Mouse (Mus musculus): ENCODE data around the gene Npl. TPM values are rescaled to one million over a fixed set of nuclear protein-coding genes. Genes with fewer than 3 reads are reported as not detected.

The Npl gene
- polyA plus RNA-seq, 1 experiment from 2014 or later = 13.4 TPM

DNA sequence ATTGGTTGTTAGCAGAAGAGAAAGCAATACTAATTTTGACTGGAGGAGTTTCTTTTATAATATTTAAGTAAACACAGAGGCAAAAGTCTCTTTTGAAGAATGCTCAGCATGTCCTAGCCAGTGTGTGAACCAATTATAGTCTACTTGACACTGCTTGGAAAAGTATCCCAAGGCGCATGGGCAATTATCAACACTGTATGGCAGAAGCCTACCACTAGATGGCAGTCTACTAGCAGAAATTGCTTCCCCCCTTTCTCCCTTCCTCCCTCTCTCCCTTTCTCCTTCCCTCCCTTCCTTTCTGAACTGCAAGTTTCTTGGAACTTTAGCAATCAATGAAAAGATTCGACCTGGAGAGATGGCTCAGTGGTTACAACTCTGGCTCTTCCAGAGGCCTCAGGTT, 7.1 kb upstream of the Npl start:
- no peak overlapping the region for H3K4me3 ChIP-seq (replicated peaks; ENCODE audit: low read depth, low read length)
- H3K36me3 ChIP-seq (ENCODE audit: control insufficient read depth, insufficient read depth, low read length) = no peaks in the 10 kb centered on the region
- H3K9me3 ChIP-seq (ENCODE audit: control insufficient read depth, low read length) = no peaks in the 10 kb centered on the region
- WGBS = 8% methylated on average over 2 of the region's 2 CpGs
- ATAC-seq (ENCODE audit: low FRiP score, low TSS enrichment) = peak; percentile 73; the same call in 1 of the 2 replicates
- no peak overlapping the region for H3K4me2 ChIP-seq (ENCODE audit: low read length)
- no peaks in the 10 kb centered on the region for H3K27me3 ChIP-seq (ENCODE audit: control insufficient read depth, insufficient read depth, low read length)
- H3K9ac ChIP-seq (replicated peaks; ENCODE audit: low read length) = no peak overlapping the region
- H3K4me1 ChIP-seq (ENCODE audit: control insufficient read depth, insufficient read depth, low read length) = no peaks in the 10 kb centered on the region
- no peak overlapping the region for H3K27ac ChIP-seq (replicated peaks; ENCODE audit: low read depth, low read length)
- DNase-seq = peak; percentile 92

DNA sequence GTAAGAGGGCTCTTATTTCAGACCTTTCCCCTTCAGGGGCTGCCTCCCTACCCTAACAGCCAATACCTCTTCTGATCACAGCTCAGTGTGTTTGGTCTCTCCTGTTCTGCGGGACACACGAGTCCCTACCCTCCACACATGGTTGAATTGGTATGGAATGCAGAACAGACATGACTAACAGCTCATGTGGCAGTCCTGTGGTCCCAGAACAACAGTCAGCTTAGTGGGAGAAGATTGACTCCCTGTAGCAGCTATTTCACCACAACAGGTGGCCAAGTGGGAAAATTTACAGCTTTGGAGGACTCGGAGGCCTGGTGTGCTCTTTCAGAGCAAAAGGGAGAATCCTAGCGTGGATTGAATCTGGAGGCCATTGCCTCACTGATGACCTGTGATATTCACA, 6.4 kb upstream of the Npl start:
- WGBS = 89% methylated on average over 4 of the region's 4 CpGs
- ATAC-seq (ENCODE audit: low FRiP score, low TSS enrichment) (no peak), DNase-seq (no peak)
- H3K9me3 ChIP-seq (ENCODE audit: control insufficient read depth, low read length) = no peaks in the 10 kb centered on the region
- H3K4me2 ChIP-seq (ENCODE audit: low read length) = no peak overlapping the region
- no peak overlapping the region for H3K4me3 ChIP-seq (replicated peaks; ENCODE audit: low read depth, low read length)
- H3K27me3 ChIP-seq (ENCODE audit: control insufficient read depth, insufficient read depth, low read length) = no peaks in the 10 kb centered on the region
- no peak overlapping the region for H3K9ac ChIP-seq (replicated peaks; ENCODE audit: low read length)
- H3K27ac ChIP-seq (replicated peaks; ENCODE audit: low read depth, low read length) = no peak overlapping the region
- no peaks in the 10 kb centered on the region for H3K36me3 ChIP-seq (ENCODE audit: control insufficient read depth, insufficient read depth, low read length)
- H3K4me1 ChIP-seq (ENCODE audit: control insufficient read depth, insufficient read depth, low read length) = no peaks in the 10 kb centered on the region

DNA sequence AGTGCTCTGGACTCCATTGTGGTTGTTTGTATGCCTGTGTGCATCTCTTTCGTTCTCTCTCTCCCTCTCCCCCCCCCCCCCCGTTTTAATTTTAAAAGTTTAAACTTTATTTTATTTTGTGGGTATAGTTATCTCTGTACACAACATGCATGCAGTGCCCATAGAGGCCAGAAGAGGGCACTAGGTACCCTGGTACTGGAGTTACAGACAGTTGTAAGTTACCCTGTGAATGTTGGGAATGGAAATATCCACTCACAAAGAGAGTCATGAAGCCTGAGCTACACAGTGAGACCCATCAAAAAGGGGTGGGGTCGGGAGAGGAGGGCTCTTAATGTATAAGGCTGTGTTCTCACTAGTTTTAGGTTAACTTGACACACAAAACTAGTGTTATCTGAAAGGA, 969 bp upstream of the Npl start:
- no peaks in the 10 kb centered on the region for H3K27me3 ChIP-seq (ENCODE audit: control insufficient read depth, insufficient read depth, low read length)
- no peak overlapping the region for H3K9ac ChIP-seq (replicated peaks; ENCODE audit: low read length)
- DNase-seq (peak; percentile 81), ATAC-seq (ENCODE audit: low FRiP score, low TSS enrichment) (no peak)
- no peak overlapping the region for H3K27ac ChIP-seq (replicated peaks; ENCODE audit: low read depth, low read length)
- no peak overlapping the region for H3K4me2 ChIP-seq (ENCODE audit: low read length)
- 35% methylated on average over 3 of the region's 3 CpGs for WGBS
- no peaks in the 10 kb centered on the region for H3K4me1 ChIP-seq (ENCODE audit: control insufficient read depth, insufficient read depth, low read length)
- no peaks in the 10 kb centered on the region for H3K9me3 ChIP-seq (ENCODE audit: control insufficient read depth, low read length)
- H3K4me3 ChIP-seq (replicated peaks; ENCODE audit: low read depth, low read length) = no peak overlapping the region
- H3K36me3 ChIP-seq (ENCODE audit: control insufficient read depth, insufficient read depth, low read length) = no peaks in the 10 kb centered on the region

DNA sequence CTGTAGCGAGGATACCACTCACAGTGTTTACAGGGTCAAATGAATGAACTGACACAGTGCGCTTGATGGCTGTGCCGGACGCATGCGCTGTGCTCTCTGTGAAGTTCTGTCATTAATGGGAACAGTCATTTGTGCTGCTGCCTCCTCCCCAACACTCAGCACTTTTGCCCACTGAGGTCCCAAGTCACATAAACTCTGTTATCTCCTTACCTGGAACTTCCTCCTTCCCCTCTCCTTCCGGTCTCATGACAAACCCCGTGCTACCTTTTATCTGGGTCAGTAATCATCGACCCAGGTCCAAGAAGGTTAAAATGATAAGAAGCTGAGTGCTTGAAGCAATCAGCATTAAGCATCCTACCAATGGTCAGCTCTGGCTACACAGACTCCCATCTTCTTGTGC, 2.3 kb downstream of the Npl start:
- Histone ChIP-seq H3K4me2 (ENCODE audit: low read length) (no peak overlapping the region), H3K27ac (replicated peaks; ENCODE audit: low read depth, low read length) (no peak overlapping the region), H3K9ac (replicated peaks; ENCODE audit: low read length) (no peak overlapping the region), H3K4me1 (ENCODE audit: control insufficient read depth, insufficient read depth, low read length) (no peaks in the 10 kb centered on the region), H3K36me3 (ENCODE audit: control insufficient read depth, insufficient read depth, low read length) (no peaks in the 10 kb centered on the region), H3K27me3 (ENCODE audit: control insufficient read depth, insufficient read depth, low read length) (no peaks in the 10 kb centered on the region), H3K9me3 (ENCODE audit: control insufficient read depth, low read length) (no peaks in the 10 kb centered on the region), H3K4me3 (replicated peaks; ENCODE audit: low read depth, low read length) (no peak overlapping the region)
- 88% methylated on average over 8 of the region's 8 CpGs for WGBS
- DNase-seq (no peak), ATAC-seq (ENCODE audit: low FRiP score, low TSS enrichment) (no peak)

DNA sequence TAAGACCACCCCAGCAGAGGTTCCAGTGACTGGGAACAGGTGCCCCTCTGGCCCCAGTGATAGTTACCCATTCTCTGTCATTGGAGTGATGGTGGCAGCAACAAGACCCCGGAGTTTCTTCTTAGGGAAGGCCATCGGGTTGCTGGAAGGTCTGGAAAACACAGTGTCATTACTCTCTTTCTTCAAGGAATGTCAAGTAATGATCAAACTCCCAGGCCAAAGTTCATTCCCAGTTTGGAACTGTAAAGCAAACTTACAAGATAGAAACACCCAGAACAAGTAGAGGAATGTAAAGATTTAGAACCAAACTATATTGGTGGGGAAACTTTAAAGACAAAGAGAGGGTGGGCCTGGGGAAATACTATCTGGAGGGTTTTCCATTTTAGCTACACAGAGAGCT, 4.6 kb downstream of the Npl start:
- Histone ChIP-seq H3K9ac (replicated peaks; ENCODE audit: low read length) (no peak overlapping the region), H3K4me1 (ENCODE audit: control insufficient read depth, insufficient read depth, low read length) (no peaks in the 10 kb centered on the region), H3K4me2 (ENCODE audit: low read length) (no peak overlapping the region), H3K27me3 (ENCODE audit: control insufficient read depth, insufficient read depth, low read length) (no peaks in the 10 kb centered on the region), H3K27ac (replicated peaks; ENCODE audit: low read depth, low read length) (no peak overlapping the region), H3K36me3 (ENCODE audit: control insufficient read depth, insufficient read depth, low read length) (no peaks in the 10 kb centered on the region), H3K9me3 (ENCODE audit: control insufficient read depth, low read length) (no peaks in the 10 kb centered on the region), H3K4me3 (replicated peaks; ENCODE audit: low read depth, low read length) (no peak overlapping the region)
- WGBS = 95% methylated on average over 2 of the region's 2 CpGs
- no peak for DNase-seq
- no peak for ATAC-seq (ENCODE audit: low FRiP score, low TSS enrichment)

DNA sequence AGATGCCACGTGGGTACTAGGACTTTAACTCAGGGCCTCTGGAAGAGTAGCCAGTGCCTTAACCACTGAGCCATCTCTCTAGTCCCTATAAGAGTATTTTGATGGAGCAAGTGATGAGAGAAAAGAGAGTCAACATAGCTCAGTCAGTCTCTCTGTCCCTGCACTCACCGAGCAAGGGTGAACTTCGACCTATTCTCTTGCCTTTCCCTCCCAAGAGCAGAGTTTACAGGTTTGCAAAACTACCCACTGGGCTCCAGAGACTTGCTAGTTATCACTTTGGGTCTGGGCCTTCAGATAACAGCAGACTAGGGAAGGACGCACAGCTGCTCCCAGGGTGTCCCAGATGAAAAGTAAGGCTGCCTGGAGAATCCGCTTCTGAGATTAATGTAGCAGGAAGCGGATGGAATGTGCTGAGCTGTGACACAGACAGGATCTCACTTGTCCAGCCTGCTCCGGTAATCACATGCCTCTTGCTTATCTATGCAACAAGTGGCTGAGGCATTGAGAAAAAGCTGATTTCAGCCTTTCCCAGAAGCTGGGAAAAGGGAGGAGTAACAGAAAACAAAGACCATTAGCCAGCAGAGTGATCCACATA, 7.0 kb downstream of the Npl start:
- ATAC-seq (ENCODE audit: low FRiP score, low TSS enrichment) (no peak), DNase-seq (no peak)
- 54% methylated on average over 7 of the region's 7 CpGs for WGBS
- H3K36me3 ChIP-seq (ENCODE audit: control insufficient read depth, insufficient read depth, low read length) = no peaks in the 10 kb centered on the region
- H3K4me3 ChIP-seq (replicated peaks; ENCODE audit: low read depth, low read length) = no peak overlapping the region
- no peak overlapping the region for H3K9ac ChIP-seq (replicated peaks; ENCODE audit: low read length)
- H3K9me3 ChIP-seq (ENCODE audit: control insufficient read depth, low read length) = no peaks in the 10 kb centered on the region
- 0 out of 2 replicates have a peak, but pooled peaks cover 6% of the 10 kb centered on the region for H3K4me1 ChIP-seq (ENCODE audit: control insufficient read depth, insufficient read depth, low read length)
- H3K27me3 ChIP-seq (ENCODE audit: control insufficient read depth, insufficient read depth, low read length) = no peaks in the 10 kb centered on the region
- no peak overlapping the region for H3K27ac ChIP-seq (replicated peaks; ENCODE audit: low read depth, low read length)
- H3K4me2 ChIP-seq (ENCODE audit: low read length) = no peak overlapping the region

DNA sequence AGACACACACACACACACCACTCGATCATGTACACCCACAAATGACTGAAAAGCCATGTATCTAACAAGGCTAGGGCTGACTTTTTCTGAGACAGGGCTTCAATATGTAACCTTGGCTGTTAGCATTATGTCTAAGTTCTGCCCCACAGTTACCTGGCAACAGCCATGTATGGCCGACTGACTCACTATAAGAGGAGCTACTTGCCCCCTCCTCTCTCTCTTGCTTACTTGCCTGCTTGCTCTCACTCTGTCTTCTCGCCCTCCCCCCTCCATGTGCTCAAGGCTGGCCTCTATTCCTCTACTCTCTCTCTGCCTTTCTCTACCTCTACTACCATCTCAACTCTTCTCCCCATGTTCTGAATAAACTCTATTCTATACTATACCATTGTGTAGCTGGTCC, 9.1 kb downstream of the Npl start:
- DNase-seq (no peak), ATAC-seq (ENCODE audit: low FRiP score, low TSS enrichment) (no peak)
- Histone ChIP-seq H3K4me1 (ENCODE audit: control insufficient read depth, insufficient read depth, low read length) (0 out of 2 replicates have a peak, but pooled peaks cover 6% of the 10 kb centered on the region), H3K4me3 (replicated peaks; ENCODE audit: low read depth, low read length) (no peak overlapping the region), H3K27me3 (ENCODE audit: control insufficient read depth, insufficient read depth, low read length) (no peaks in the 10 kb centered on the region), H3K9me3 (ENCODE audit: control insufficient read depth, low read length) (no peaks in the 10 kb centered on the region), H3K36me3 (ENCODE audit: control insufficient read depth, insufficient read depth, low read length) (no peaks in the 10 kb centered on the region), H3K27ac (replicated peaks; ENCODE audit: low read depth, low read length) (no peak overlapping the region), H3K9ac (replicated peaks; ENCODE audit: low read length) (no peak overlapping the region), H3K4me2 (ENCODE audit: low read length) (no peak overlapping the region)
- 44% methylated on average over 3 of the region's 3 CpGs for WGBS

DNA sequence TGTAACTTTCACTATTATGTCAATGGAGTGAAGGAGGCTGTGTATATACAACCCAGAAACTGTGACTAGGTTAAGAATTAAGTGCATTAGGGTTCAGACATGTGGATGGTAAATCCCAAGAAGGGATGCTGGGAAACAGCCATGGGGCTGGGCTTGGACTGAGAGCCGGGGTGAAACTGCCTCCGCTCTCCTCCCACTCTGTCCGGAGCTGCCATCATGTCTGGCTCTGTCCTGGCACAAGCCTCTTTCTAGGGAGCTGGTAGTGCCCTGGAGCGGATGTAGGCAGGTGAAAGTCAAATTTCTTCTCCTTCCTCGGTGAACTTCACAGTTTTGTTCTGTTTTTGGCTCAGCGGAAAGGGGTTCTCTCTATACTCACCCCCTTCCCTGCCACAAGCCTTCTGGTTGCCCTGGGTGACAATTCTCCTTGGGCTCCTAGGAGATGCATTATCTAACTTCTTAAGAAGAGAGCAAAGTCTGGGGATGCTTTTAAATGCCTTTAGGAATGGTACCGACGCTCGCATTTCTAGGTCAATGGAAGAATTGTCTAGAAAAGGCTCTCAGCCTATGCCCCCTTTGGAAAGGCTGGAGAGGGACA, 10.0 kb downstream of the Npl start:
- ATAC-seq (ENCODE audit: low FRiP score, low TSS enrichment) (no peak), DNase-seq (peak; percentile 40)
- no peak overlapping the region for H3K4me3 ChIP-seq (replicated peaks; ENCODE audit: low read depth, low read length)
- WGBS = 15% methylated on average over 9 of the region's 9 CpGs
- H3K36me3 ChIP-seq (ENCODE audit: control insufficient read depth, insufficient read depth, low read length) = no peaks in the 10 kb centered on the region
- no peak overlapping the region for H3K4me2 ChIP-seq (ENCODE audit: low read length)
- no peaks in the 10 kb centered on the region for H3K27me3 ChIP-seq (ENCODE audit: control insufficient read depth, insufficient read depth, low read length)
- no peaks in the 10 kb centered on the region for H3K9me3 ChIP-seq (ENCODE audit: control insufficient read depth, low read length)
- peak overlapping the region; percentile 46 for H3K27ac ChIP-seq (replicated peaks; ENCODE audit: low read depth, low read length)
- 0 out of 2 replicates have a peak, but pooled peaks cover 6% of the 10 kb centered on the region for H3K4me1 ChIP-seq (ENCODE audit: control insufficient read depth, insufficient read depth, low read length)
- H3K9ac ChIP-seq (replicated peaks; ENCODE audit: low read length) = no peak overlapping the region

DNA sequence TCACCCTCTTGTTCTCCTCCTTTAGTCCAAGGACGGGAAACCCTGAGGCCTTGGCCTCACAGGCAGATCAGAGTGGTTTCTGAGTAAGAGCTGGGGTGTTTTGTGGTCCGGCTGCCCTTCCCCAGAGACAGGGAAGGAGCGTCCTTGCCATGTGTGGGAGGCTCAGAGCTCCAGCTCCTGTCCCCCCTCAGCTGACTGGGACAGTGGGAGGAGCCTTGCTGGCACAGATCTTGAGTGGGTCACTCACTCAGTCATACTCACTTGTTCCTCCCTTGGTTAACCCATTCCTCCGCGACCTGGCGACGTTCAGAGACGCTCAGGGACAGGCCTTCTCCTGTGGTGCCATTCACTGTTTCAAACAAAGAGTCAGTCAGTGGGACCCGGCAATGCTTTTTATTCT, 14.2 kb downstream of the Npl start:
- ATAC-seq (ENCODE audit: low FRiP score, low TSS enrichment) (no peak), DNase-seq (peak; percentile 33)
- H3K9me3 ChIP-seq (ENCODE audit: control insufficient read depth, low read length) = no peaks in the 10 kb centered on the region
- H3K36me3 ChIP-seq (ENCODE audit: control insufficient read depth, insufficient read depth, low read length) = no peaks in the 10 kb centered on the region
- H3K4me1 ChIP-seq (ENCODE audit: control insufficient read depth, insufficient read depth, low read length) = peaks cover 11% of the 10 kb centered on the region
- no peak overlapping the region for H3K4me2 ChIP-seq (ENCODE audit: low read length)
- H3K27me3 ChIP-seq (ENCODE audit: control insufficient read depth, insufficient read depth, low read length) = no peaks in the 10 kb centered on the region
- WGBS = 20% methylated on average over 9 of the region's 9 CpGs
- H3K9ac ChIP-seq (replicated peaks; ENCODE audit: low read length) = no peak overlapping the region
- H3K27ac ChIP-seq (replicated peaks; ENCODE audit: low read depth, low read length) = peak overlapping the region; percentile 27
- H3K4me3 ChIP-seq (replicated peaks; ENCODE audit: low read depth, low read length) = no peak overlapping the region

All from midbrain, embryonic 14.5 days (tissue).